Mouse (Mus musculus) bone marrow, adult 2 months (tissue): Measurements from ENCODE around the gene Pbrm1. TPM values are rescaled to one million over a fixed set of nuclear protein-coding genes. Genes with fewer than 3 reads are reported as not detected.

Source experiments
- H3K27ac ChIP-seq: fragments of 200-500 bp; 2 replicates; pipeline ENCODE4 v1.5.1; 2012; ENCODE audit warnings: low read depth, mild to moderate bottlenecking, control low read depth, inconsistent platforms, low read length; ENCODE audit not compliant: control insufficient read depth, poor library complexity, insufficient read depth
- H3K4me1 ChIP-seq: fragments of 200-500 bp; 2 replicates; pipeline ENCODE4 v1.6.1; 2011; ENCODE audit warnings: low read length; ENCODE audit not compliant: control insufficient read depth, insufficient read depth
- H3K4me3 ChIP-seq: fragments of 200-500 bp; replicated peaks from 2 replicates; pipeline ENCODE3; 2011; ENCODE audit warnings: mild to moderate bottlenecking, low read depth, low read length, control low read depth; ENCODE audit not compliant: control insufficient read depth
- CTCF ChIP-seq: fragments of 200-500 bp; IDR thresholded peaks from 2 replicates; pipeline ENCODE4 v1.5.1; 2011; ENCODE audit warnings: low read length, control low read depth; ENCODE audit not compliant: control insufficient read depth, insufficient read depth
- POLR2A ChIP-seq: fragments of 200-500 bp; IDR thresholded peaks from 2 replicates; pipeline ENCODE4 v1.6.1; 2011; ENCODE audit warnings: low read depth, mild to moderate bottlenecking, control low read depth, low read length, borderline replicate concordance; ENCODE audit not compliant: control insufficient read depth
- WGBS: fragments of 180-500 bp; shearing (Covaris S2); methylation state at CpG from one replicate; pipeline ENCODE4 v1.1.7; 2018; 5-methylcytosine and 5-hydroxymethylcytosine counted together
- polyA plus RNA-seq: library from polyadenylated mRNA; stranded (reverse); fragments of >200 nt; gene quantifications from 2 replicates; pipeline ENCODE4 v1.2.4, GENCODE M21; 2011; ENCODE audit warnings: low replicate concordance; ENCODE audit not compliant: missing spikeins, insufficient read depth, insufficient read length

Gene Pbrm1
- polyA plus RNA-seq, 1 experiment, result 46.8 TPM

DNA sequence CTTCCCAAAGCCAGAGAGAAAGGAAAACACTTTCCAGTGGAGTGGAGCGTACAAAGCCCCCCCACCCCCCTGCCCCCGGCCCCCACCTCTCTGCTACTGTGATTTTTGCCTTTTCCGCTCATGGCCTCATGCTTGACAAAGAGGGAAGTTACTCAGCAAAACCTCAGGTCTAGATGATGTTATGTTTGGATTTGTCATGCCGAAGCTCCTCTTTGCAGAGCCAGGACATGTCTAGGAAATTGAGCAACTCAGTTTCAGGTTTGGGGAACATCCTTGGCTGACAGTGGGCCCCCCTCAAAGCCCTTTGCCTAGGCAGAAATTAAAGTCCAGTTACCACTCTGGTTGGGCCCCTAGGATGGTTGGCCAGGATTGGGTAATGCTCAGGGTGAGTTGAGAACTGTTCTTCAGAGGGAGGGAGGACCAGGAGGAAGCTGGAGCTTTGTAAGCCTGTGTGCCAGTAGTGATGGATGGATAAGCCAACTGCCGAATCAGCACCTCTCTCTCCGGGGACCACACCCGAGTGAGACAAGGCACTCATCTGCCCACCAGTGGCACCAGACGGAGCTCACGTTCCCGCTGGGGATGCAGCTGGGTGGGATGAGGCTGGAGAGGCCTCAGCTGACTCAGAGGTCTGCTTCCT lies 147.2 kb downstream of the Pbrm1 start:
- Histone ChIP-seq H3K27ac (peak overlapping the region; percentile 90), H3K4me3 (peak overlapping the region; percentile 34), H3K4me1 (peaks cover 5% of the 10 kb centered on the region)
- 2% methylated on average over 10 of the region's 10 CpGs for WGBS
- TF ChIP-seq CTCF (no peak), POLR2A (no peak)

- peaks cover 5% of the 10 kb centered on the region for H3K4me1 ChIP-seq
- peak overlapping the region; percentile 5 for H3K4me3 ChIP-seq
- peak overlapping the region; percentile 90 for H3K27ac ChIP-seq
- WGBS, result 38% methylated on average over 9 of the region's 9 CpGs
- TF ChIP-seq CTCF (no peak), POLR2A (no peak)
Observed at GRCm38 (mm10) chr14:31166827-31167226, 147.9 kb downstream of the Pbrm1 start.

- H3K4me3 ChIP-seq, result peak within 1 kb of the TSS; percentile 13
- WGBS, result 3% methylated on average over 10 of the region's 10 CpGs
- TF ChIP-seq POLR2A (no peak), CTCF (no peak)
- peaks cover 5% of the 10 kb centered on the region for H3K4me1 ChIP-seq
- no peak within 1 kb of the TSS; the same call in 1 of the 2 replicates for H3K27ac ChIP-seq
Observed at GRCm38 (mm10) chr14:31168425-31168824, 149.5 kb downstream of the Pbrm1 start, which contains the start of gene Stab1. Gene Stab1, minus strand, starts transcription at chr14:31168641.

DNA sequence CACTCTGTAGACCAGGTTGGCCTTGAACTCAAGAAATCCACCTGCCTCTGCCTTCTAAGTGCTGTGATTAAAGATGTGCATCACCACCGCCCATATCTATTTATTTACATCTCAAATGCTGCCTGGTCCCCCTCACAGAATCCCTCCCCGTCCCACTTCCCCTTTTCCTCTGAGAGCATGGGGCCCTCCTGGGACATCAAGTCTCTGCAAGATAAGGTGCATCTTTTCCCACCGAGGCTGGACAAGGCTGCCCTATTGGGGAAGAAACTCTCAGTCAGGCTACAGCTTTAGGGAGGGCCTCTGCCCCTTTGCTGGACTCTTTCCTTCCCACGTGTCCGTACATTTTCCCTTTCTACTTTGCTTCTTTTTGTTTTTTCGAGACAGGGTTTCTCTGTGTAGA lies 150.6 kb downstream of the Pbrm1 start:
- no peak overlapping the region for H3K4me3 ChIP-seq
- H3K27ac ChIP-seq, result no peak overlapping the region
- 19% methylated on average over 6 of the region's 6 CpGs for WGBS
- TF ChIP-seq CTCF (no peak), POLR2A (no peak)
- H3K4me1 ChIP-seq, result peaks cover 5% of the 10 kb centered on the region

GRCm38 (mm10) chr14:31170963-31171362 lies 152.0 kb downstream of the Pbrm1 start:
- no peak overlapping the region for H3K27ac ChIP-seq
- H3K4me1 ChIP-seq, result peaks cover 5% of the 10 kb centered on the region
- TF ChIP-seq POLR2A, result no peak
- no peak for TF ChIP-seq CTCF
- 89% methylated on average over 13 of the region's 13 CpGs for WGBS
- no peak overlapping the region for H3K4me3 ChIP-seq

Other genes with a start within 250 kb of the Pbrm1 start
- 5.5 and 18.2 TPM in 2 replicates for gene Tmem110, start 193.5 kb upstream of the Pbrm1 start, polyA plus RNA-seq
- 2.1 and 4.9 TPM in 2 replicates for gene Mustn1, start 139.9 kb upstream of the Pbrm1 start, polyA plus RNA-seq
- 3.3 and 6.6 TPM in 2 replicates for gene Itih4, start 132.7 kb upstream of the Pbrm1 start, polyA plus RNA-seq
- 0.79 and 3.0 TPM in 2 replicates for gene Itih3, start 95.4 kb upstream of the Pbrm1 start, polyA plus RNA-seq
- 1.6 TPM in 1 of 2 replicates, not detected in the other for gene Itih1, start 75.8 kb upstream of the Pbrm1 start, polyA plus RNA-seq
- 1.6 and 5.9 TPM in 2 replicates for gene Nek4, start 67.8 kb upstream of the Pbrm1 start, polyA plus RNA-seq
- 24.8 and 38.7 TPM in 2 replicates for gene Glt8d1, start 17.7 kb upstream of the Pbrm1 start, polyA plus RNA-seq
- 59.6 and 85.6 TPM in 2 replicates for gene Spcs1, start 17.5 kb upstream of the Pbrm1 start, polyA plus RNA-seq
- gene Gnl3, start within 50 bp of the Pbrm1 start, polyA plus RNA-seq, result 56.0 and 119 TPM in 2 replicates
- gene Smim4, start 109.8 kb downstream of the Pbrm1 start, polyA plus RNA-seq, result 29.0 and 45.8 TPM in 2 replicates
- 22.9 and 25.2 TPM in 2 replicates for gene Nt5dc2, start 111.9 kb downstream of the Pbrm1 start, polyA plus RNA-seq
- gene Stab1, start 149.5 kb downstream of the Pbrm1 start, polyA plus RNA-seq, result 56.3 and 73.4 TPM in 2 replicates
- gene Tnnc1, start 189.2 kb downstream of the Pbrm1 start, polyA plus RNA-seq, result 4.2 TPM in 1 of 2 replicates, not detected in the other
- gene Nisch, start 197.8 kb downstream of the Pbrm1 start, polyA plus RNA-seq, result 102 and 233 TPM in 2 replicates
- 1.1 and 2.7 TPM in 2 replicates for gene Sema3g, start 198.7 kb downstream of the Pbrm1 start, polyA plus RNA-seq
- gene Phf7, start 232.2 kb downstream of the Pbrm1 start, polyA plus RNA-seq, result 4.5 and 9.9 TPM in 2 replicates
- gene Bap1, start 232.3 kb downstream of the Pbrm1 start, polyA plus RNA-seq, result 15.9 and 26.9 TPM in 2 replicates